Mouse (Mus musculus) urinary bladder, postnatal 36 days (tissue): ENCODE results near the gene Myf5.

Experiments
- DNase-seq, 2 experiments: peaks; one replicate each; pipeline ENCODE4 v3.0.0; 2022; ENCODE audit warnings: low spot score in 2 of 2, mixed read lengths in 1 of 2

Myf5 gene

GRCm38 (mm10) chr10:107485870-107486269, at the start of gene Myf5:
Myf5 (minus strand) TSS chr10:107486134.
- DNase-seq = no peak

DNA sequence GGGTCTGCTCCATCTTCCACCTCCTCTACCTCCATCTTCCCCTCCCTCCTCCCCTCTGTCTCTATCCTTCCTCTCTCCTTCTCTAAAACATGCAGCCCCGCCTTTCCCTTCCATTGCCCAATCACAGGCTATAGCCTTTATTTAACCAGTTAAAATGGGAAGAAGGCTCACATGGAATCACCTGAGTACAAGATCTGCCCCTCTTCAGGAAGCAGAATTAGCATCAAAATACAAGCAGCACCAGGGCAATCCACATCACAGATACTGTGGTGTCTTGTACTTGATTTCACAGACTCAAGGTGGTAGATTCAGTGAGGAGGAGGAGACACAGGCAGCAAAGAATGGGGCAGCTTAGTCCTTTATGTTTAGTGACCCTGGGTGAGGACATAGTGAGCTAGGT, 42.8 kb upstream of the Myf5 start:
- no peak for DNase-seq

- DNase-seq = no peak
Observed at GRCm38 (mm10) chr10:107519216-107519615, 33.3 kb upstream of the Myf5 start.

- no peak for DNase-seq
Observed at GRCm38 (mm10) chr10:107516641-107517040, 30.7 kb upstream of the Myf5 start.

DNA sequence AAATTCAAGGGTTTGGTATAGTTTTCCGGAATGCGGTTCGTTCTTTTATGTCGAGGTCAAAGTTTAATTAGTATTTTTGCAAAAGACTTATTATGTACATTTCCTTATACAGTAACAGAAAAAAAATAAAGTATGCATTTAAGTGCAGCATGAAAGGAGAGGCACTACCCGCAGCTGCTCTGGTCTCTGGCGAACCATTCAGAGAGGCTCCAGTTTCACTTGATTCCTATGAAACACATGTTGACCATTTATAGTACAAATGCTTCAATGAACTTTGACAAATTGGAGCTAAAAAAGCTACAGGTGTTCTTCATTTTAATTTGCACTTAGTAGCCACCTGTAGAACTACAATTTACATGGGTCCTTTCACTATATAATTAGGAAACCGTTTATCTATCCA, 28.8 kb upstream of the Myf5 start:
- no peak for DNase-seq

GRCm38 (mm10) chr10:107506397-107506796, 20.5 kb upstream of the Myf5 start:
- no peak for DNase-seq

GRCm38 (mm10) chr10:107503430-107503829, 17.5 kb upstream of the Myf5 start:
- no peak for DNase-seq

DNA sequence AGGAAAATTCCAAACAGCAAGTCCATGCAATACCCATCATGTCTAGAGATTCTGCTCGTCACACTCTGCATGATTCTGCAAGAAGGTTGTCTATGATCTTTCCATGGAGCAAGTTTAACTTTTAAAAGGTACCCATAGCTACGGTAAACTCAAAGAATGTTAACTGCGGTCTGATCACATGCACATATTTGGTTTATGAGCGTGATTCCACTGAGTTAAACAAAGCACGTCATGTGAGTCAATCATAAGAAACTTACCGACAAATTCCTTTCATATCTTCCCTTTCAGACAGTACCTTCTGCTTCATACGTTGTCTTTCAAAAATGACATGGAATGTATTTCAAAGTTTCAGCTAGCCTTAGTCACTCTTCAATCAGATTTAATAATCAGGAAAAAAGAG, 16.3 kb upstream of the Myf5 start:
- no peak for DNase-seq

GRCm38 (mm10) chr10:107499656-107500055, 13.7 kb upstream of the Myf5 start:
- no peak for DNase-seq

GRCm38 (mm10) chr10:107496402-107496801, 10.5 kb upstream of the Myf5 start:
- no peak for DNase-seq

- DNase-seq = no peak
Observed at GRCm38 (mm10) chr10:107494568-107494967, 8.6 kb upstream of the Myf5 start, which contains the start of gene Myf6. Myf6 (minus strand) TSS chr10:107494737.

GRCm38 (mm10) chr10:107493580-107494474, 7.9 kb upstream of the Myf5 start:
- no peak for DNase-seq

- no peak for DNase-seq
Observed at GRCm38 (mm10) chr10:107492867-107493579, 7.1 kb upstream of the Myf5 start.

DNA sequence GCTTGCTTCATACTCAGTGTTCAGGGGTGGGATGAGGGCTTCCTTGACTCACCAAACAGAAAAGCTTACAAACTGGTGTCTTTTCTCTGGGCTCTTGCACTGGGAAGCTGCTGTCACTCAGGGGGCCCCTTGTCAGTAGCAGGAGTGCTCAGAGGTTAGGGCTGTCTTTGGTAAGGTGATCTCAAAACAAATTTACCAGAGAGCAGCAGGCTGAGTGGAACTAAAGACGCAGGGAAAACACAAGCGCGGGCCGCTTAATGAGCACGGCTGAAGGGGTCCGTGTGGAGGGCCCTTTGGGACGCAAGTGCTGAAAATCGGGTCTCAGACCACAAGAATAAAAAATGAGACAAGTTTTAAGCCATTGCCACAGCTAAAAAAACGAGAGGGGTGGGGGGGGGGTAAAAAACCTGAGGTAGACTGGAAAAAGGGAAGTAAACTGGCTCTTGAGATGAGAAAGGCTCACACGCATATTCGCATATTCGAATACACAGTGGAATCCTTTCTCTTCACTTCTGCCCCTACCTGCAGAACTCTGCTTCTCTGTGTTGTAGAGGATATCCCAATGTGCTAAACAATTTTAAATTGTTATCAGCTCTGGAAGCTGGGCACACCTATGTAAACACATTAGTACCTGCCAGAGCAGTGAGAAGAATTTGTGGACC, 2.9 kb upstream of the Myf5 start:
- DNase-seq = no peak

DNA sequence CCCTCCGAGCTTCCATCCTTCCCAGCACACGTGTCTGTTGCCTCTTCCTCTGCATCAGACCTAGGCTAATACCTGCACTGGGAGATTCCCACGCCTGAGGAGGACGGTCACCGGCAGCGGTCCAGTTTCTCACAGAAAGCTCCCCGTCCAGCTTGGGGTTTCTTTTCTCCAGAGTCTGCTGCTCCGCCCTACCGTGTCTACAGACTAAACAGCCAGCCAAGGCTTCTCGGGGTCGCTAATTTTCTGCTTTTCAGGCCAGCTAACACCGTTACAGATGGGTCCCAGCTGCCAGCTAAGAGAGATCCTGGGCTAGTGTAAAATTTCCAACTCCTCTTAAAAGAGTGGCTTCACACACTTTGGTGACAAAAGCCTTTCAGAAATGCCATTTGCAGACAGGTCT, 836 bp upstream of the Myf5 start:
- DNase-seq = no peak

- no peak for DNase-seq
Observed at GRCm38 (mm10) chr10:107484050-107484449, 1.9 kb downstream of the Myf5 start.

- DNase-seq = no peak
Observed at GRCm38 (mm10) chr10:107473497-107473896, 12.4 kb downstream of the Myf5 start.

DNA sequence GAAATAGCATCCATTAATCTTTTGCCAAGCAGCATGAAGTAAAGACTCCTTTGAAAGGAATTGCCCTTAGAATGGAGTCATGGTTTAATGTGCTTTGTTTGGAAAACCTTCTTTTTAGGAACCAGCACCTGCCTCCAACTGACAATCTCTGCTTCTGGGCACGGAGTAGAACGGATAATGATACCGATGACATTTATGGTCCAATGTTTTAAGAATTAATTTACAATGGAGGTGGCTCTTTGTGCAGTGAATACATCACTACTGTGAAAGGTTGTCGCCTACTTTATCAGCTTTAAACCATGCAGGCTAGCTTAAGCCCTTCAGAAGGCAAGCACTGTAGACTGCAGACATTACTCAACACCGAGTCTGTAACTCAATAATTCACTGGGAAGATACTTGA, 14.2 kb downstream of the Myf5 start:
- no peak for DNase-seq

- no peak for DNase-seq
Observed at GRCm38 (mm10) chr10:107467819-107468218, 18.1 kb downstream of the Myf5 start.

DNA sequence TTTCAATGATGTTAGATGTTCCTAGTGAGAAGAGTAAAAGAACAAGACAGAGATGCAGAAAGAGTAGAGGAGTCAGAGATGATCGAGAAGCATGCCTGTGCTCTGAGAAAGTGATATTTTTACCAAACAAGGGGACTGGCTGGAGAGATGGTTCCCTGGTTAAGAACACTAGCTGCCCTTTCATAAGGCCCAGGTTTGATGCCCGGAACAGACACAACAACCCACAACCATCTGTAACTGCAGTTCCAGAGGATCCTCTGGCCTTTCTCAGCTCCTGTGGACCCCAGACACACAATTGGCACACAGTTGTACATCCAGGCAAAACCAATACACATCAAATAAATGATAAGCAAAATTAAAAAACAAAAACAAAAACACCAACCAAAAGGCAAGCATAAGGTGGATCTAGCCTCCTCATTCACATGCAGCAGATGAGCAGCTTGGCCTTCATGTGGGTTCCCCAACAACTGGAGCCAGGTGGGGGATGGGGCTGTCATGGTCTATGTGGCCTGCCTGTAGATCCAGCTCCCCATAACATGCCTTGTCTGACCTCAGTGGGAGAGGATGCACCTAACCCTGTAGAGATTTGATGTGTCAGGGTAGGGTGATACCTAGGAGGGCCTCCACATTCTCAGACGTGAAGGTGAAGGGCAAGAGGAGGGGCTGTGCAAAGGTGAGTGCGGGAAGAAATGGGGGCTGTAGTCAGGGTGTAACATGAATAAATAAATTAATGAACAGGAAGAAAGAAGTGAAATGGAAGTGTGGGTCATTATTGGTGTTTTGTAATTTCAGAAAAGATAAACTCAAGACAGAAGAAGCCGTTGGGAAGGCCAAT, 36.2 kb downstream of the Myf5 start:
- no peak for DNase-seq

DNA sequence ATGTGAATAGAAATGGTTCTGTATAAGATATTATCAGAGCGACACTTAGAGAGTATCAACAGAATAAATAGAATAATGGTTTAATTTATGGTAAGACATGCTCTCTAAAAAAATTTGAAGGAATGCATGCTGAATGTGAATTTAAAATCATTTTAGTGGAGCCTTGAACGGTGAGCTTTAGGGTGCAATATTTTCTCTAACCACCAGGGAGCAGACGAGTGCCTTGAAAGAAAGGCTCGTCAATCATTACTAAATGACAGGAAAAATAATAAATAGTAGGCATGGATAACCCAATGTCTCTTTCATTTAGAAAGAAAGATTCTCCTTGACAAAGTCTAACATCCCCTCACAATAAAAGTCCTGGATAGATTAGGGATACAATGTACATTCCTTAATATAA, 43.2 kb downstream of the Myf5 start:
- DNase-seq = no peak

- DNase-seq = no peak
Observed at GRCm38 (mm10) chr10:107436967-107437366, 49.0 kb downstream of the Myf5 start.
